Comparison of ENCODE assay signal across 13 mouse cellular contexts in genomic region chr2:35723691-35724090, GRCm38 (mm10).
DNase-seq lines count a peak whose midpoint lies in the region; ATAC-seq and TF ChIP-seq lines count a peak whose summit lies in the region.
"Had no signal": no experiment of that assay in that cellular context is flagged by ENCODE, and none has a peak within 500 bp of the region (broad histone marks: within the 10 kb centered on the region; RNA-seq: fewer than 3 reads in every experiment).

No protein-coding gene starts in this region.

- TF ChIP-seq CTCF in left cerebral cortex, adult 2 months (IDR thresholded peaks at IDR 0.05): no peak

- intact Hi-C loops in left cerebral cortex, postnatal 4 days (cut with DNase I): no loop called here
- intact Hi-C loops in left cerebral cortex, adult 2 months (cut with DNase I): no loop called here

- no peak overlapping the region for H3K27ac ChIP-seq in left cerebral cortex, adult 2 months
- H3K27ac ChIP-seq: embryonic facial prominence, embryonic 13.5 days; lung, embryonic 15.5 days; neural tube, embryonic 12.5 days had no signal

- peak; percentile 85 for DNase-seq in left cerebral cortex, postnatal 4 days
- no peak for DNase-seq in left cerebral cortex, adult 2 months (ENCODE audit: extremely low spot score in 1 of 2, low spot score in 2 of 2)
- DNase-seq in cerebellum, adult 11 months: peak; percentile 73
- DNase-seq in cerebellum, adult 9-11 months: peak; percentile 85
- peak; percentile 38 for DNase-seq in kidney, postnatal 14 days
- no peak for DNase-seq in B cell, adult 2 months
- DNase-seq: layer of hippocampus, adult 9-11 months had no signal

- no peak overlapping the region for H3K4me3 ChIP-seq in left cerebral cortex, adult 2 months
- H3K4me3 ChIP-seq: embryonic facial prominence, embryonic 13.5 days; lung, embryonic 15.5 days; megakaryocyte, embryonic 14.5 days; neural tube, embryonic 12.5 days had no signal

- ATAC-seq in megakaryocyte, adult 5-6 weeks (ENCODE audit: poor library complexity, severe bottlenecking): no peak
- ATAC-seq: intestine, postnatal 0 days had no signal

Comparison
In these comparisons a context has a peak if more than half of its experiments do, and no peak if none do; other contexts are left out.
1. DNase-seq: peak in left cerebral cortex, postnatal 4 days (single experiment), cerebellum, adult 11 months (single experiment), cerebellum, adult 9-11 months (single experiment) and kidney, postnatal 14 days (single experiment); none in left cerebral cortex, adult 2 months (0 of 2) and B cell, adult 2 months (0 of 2).